Mouse (Mus musculus): Measurements from ENCODE around the gene Myog.

- TF ChIP-seq POLR2A (IDR thresholded peaks at IDR 0.05; ENCODE audit: borderline replicate concordance, low read depth, low read length), result no peak
- TF ChIP-seq CTCF (IDR thresholded peaks at IDR 0.05; ENCODE audit: low read depth, low read length), result no peak
Observed at GRCm38 (mm10) chr1:134243505-134243904, 46.3 kb upstream of the Myog start.

Data from bone marrow macrophage, adult 2 months (primary cell).